Mouse (Mus musculus): ENCODE measurements at regions not wholly inside any gene's neighbourhood (a gene's known extent, or its start where the extent isn't known, plus 50 kb on each side); places are given as distances from the start of the nearest gene placed in this dataset.

GRCm38 (mm10) chr11:113014186-113015010 lies 232.4 kb downstream of the Sox9 start:
- no peak for DNase-seq (ENCODE audit: low spot score in 2 of 2)
- intact Hi-C loops (cut with DNase I) = no loop called here

DNA sequence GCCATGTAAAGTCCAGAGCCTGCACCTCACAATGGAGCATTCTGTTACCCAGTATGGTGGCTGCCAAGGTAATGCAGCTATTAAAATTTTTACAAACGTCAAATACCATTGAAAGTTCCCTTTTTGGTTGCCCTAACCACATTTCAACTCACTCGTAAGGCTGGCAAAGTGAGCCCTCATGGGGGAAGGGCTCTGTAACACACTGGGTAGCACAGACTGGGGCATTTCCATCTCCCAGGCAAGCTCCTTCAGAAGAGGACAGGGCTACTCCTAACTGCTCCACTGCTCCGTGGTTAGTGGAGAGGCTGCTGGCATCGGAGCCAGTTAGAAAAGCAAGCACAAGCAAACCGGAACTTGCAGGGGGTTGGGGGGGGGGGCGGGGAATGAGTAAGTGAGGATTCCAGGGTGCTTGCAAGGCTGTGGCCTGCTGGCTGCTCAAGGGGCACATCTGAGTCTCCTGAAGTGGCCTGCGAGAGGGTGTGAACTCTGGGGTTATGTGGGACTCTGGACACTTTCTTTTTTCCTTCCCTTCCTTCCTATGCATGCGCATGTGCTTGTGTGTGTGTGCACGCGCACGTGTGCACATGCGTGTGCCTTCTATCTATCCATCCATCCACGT lies 233.8 kb downstream of the Sox9 start:
- DNase-seq (ENCODE audit: low spot score in 2 of 2) = no peak
- intact Hi-C loops (cut with DNase I) = no loop called here

DNA sequence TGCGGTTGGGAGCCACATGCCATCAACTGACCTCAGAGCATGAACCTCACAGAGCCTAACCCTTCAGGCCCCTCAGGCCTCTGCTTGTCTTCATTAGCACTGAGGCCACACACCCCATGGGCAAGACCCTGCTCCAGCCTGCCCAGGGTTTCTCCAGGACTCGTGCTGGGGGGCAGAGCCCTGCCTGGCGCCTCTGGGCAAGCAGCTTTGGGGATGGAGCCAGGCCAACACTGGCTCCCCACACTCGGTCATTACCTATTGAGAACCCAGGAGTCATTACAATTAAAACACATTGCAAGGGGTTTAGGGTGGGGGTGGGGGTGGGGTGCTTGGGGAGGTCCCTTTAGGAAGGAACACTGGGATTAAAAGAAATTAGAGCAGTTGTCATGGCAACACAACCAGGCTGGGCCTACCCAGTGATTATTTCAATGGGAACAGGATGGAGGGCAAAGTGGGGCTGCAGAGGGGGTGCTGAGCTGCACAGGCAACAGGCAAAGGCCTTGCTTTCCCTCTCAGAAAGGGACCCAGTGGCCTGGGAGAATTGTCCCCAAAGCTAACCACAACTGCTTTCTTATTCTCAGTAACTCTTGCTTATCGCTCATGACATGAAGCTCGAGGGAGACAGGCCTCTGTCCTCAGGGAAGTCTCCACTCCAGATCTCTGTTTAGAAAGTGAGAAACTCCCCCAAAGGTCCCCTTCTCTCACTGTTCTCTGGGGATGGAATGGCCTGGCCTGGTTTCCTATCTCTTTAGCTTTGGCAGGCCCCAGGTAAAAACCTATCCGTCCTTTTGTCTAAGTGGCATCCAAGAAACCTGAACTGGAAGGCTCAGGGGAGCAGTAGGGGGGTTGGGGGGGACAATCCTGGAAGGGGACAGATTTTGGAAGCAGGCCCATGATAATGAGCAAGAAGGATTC lies 235.0 kb downstream of the Sox9 start:
- intact Hi-C loops (cut with DNase I) = no loop called here
- peak; percentile 31 to 60 for DNase-seq (ENCODE audit: low spot score in 2 of 2)

DNA sequence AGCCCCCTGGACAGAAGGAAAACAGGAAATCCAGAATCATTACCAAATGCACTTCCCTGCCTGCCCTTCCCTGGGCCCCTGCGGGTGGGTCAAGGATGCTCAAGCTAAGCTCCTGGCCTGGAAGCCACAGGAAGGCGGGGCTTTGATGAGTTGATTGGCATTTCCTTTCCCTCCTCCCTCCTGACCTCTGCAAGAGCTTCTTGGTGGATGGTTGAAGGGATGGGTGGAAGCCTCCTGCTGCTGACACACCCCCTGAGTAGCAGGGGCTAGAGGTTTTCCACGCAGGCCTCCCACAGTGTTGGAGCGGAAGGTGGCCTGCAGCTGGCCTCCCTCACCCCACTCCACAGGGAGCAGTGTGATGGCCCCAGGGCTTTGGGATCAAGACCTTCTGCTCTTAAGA lies 239.5 kb downstream of the Sox9 start:
- no peak for DNase-seq (ENCODE audit: low spot score in 2 of 2)
- intact Hi-C loops (cut with DNase I) = no loop called here

DNA sequence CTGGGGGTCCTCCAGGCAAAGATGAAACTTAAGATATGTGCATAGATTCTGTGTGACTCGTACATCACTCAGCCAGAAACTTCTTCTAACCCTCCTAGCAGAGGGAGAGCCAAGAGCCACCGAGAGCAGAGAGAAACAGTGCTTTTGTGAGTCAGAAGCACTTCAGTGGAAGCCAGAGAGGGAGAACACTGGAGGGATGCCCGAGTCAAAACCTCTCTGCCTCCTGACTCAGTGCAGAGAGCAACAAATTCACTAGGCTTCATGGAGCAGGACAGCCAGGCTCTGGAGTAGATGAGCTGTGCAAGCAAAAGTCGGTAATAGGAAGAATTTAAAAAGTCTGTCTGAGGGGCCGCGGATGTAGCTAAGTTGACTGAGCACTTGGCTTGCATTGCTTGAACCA lies 245.0 kb downstream of the Sox9 start:
- intact Hi-C loops (cut with DNase I) = no loop called here
- peak in 1 of 2 experiments; percentile 20 for DNase-seq (ENCODE audit: low spot score in 2 of 2)

DNA sequence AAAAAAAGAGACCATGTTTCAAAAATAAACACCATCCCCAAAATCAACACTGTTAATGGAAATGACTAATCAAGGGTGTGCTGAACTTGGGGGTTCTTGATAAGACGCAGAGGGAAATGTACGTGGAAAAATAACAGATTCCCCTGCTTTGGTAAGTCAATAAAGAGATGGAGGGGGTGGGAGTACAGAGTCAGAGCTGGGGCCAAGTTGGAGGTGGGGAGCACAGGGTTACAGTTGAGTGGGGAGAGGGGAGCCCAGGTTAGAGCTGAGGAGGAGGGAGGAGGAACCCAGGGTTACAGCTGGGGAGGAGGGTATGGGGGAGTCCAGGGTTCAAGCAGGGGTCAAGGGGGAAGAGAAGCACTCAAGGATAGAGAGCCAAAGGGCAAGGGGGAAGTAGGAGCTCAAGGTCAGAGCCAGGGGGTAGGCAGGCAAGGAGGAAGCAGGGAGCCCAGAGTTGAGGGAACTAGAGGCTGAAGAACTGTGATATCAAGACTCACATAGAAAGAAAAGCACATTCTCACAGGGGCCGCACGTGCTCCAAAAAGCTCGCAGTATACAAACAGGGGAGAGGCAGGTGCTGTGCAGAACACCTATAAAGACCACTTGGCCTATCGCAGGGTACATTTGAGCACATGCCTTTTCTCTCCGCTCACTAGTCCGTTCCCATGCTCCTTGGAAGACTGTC lies 246.4 kb downstream of the Sox9 start:
- DNase-seq (ENCODE audit: low spot score in 2 of 2) = no peak
- intact Hi-C loops (cut with DNase I) = no loop called here

DNA sequence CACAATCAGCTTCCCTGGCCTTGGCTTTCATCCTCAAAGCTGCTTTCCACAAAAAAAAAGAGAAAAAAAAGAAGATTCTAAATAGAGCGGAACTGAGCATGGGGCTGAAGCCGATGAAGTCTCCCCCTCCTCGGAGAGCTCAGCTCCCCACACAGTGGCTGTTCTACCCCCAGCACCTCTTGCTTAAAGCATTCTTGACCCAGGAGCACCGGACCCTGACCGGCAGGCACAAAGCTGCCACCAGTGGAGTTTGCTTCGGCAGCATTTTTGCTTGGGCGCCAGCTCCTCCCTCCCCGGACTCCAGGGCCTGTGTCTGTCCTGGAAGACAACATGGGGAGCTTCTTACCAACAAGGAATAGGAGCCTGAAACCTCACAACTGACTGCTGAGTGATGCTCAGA lies 249.4 kb downstream of the Sox9 start:
- DNase-seq (ENCODE audit: low spot score in 2 of 2) = no peak
- intact Hi-C loops (cut with DNase I) = no loop called here

DNA sequence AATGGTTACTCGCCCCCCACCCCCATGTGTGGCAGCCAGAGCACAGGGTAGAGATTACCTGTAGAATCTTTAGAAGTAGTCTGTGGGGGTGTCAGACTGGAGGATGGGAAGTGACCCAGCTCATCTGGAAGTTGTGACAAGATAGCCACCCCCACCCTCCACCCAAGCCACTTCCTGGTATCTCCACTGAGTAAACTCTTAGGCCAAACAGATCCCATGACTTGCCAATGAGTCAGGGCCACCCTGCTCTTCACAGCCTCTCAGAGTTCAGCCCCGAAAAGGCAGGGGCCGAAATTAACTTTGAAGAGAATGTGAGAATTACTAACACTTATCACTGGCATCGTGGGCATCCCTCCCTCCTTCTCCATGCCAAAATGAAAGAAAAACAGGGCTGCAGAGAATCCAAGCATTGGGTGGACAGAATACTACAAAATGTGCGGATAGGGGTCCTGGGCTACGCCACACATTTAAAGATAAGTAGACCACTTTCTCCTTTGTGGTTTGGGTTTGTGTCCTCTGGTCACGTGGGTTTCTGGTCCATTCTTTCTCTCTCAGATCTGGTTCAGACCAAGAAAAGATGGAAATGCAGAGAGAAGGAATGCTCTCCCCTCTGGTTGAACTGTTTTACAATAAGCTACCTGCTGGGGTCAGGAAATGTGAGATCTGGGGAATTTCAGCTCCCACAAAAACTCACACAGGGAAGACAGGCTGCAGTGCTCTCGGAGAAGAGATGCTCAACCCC lies 250.6 kb downstream of the Sox9 start:
- intact Hi-C loops (cut with DNase I) = no loop called here
- no peak for DNase-seq (ENCODE audit: low spot score in 2 of 2)

GRCm38 (mm10) chr11:113034911-113035310 lies 252.9 kb downstream of the Sox9 start:
- intact Hi-C loops (cut with DNase I) = no loop called here

DNA sequence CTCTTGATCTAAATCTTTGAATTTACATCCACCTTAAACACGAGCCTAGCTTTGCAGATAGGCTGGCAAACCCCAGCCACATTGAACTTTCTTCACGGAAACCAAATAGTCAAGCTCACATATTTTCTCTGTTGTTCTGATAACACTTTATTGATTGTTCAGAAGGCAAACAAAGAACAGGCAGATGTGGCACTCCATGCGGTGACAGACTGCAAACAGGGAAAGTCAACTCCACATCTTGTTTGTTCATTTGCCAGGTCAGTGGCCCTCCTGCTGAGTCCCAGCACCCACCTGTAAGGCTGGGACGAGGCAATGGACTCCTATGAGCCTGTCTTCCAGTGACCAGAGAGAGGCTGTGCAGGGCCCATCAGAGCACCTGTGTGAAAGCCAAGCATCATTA lies 255.7 kb downstream of the Sox9 start:
- no peak for DNase-seq (ENCODE audit: low spot score in 2 of 2)
- intact Hi-C loops (cut with DNase I) = no loop called here

More at GRCm38 (mm10) chr11:113034911-113035310, 252.9 kb downstream of the Sox9 start:
- no peak for DNase-seq (ENCODE audit: low spot score in 2 of 2)

GRCm38 (mm10) chr11:113042710-113043109 lies 260.7 kb downstream of the Sox9 start:
- intact Hi-C loops (cut with DNase I) = no loop called here
- DNase-seq (ENCODE audit: low spot score in 2 of 2) = no peak

GRCm38 (mm10) chr11:113046200-113047051 lies 264.4 kb downstream of the Sox9 start:
- intact Hi-C loops (cut with DNase I) = no loop called here
- DNase-seq (ENCODE audit: low spot score in 2 of 2) = peak; percentile 47 to 48

- intact Hi-C loops (cut with DNase I) = no loop called here
- peak; percentile 9 to 44 for DNase-seq (ENCODE audit: low spot score in 2 of 2)
Measured at GRCm38 (mm10) chr11:113048158-113048557, 266.1 kb downstream of the Sox9 start.

- intact Hi-C loops (cut with DNase I) = no loop called here
- DNase-seq (ENCODE audit: low spot score in 2 of 2) = no peak
Measured at GRCm38 (mm10) chr11:113049593-113049992, 267.6 kb downstream of the Sox9 start.

DNA sequence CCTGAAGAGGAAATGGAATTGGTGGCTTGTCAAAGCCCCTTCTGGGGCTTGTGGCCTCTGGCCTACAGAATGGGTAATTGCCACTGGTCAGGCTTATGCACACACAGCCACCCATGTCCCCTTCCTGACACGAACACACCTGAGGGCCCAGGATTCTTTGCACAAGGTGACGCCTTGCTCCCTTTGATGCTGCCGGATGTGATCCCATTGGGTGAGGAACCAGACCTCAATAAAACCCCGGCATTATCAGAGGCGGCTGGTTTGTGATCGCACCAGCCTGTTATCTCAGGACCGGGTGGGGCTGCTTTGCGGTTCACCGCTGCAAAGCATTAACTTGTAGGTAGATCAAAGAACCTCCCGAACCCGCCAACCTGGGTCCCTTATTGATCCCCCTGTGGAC lies 270.5 kb downstream of the Sox9 start:
- intact Hi-C loops (cut with DNase I) = no loop called here
- DNase-seq (ENCODE audit: low spot score in 2 of 2) = no peak

GRCm38 (mm10) chr11:113056042-113056632 lies 274.1 kb downstream of the Sox9 start:
- no peak for DNase-seq (ENCODE audit: low spot score in 2 of 2)
- intact Hi-C loops (cut with DNase I) = no loop called here

GRCm38 (mm10) chr11:113056824-113057223 lies 274.8 kb downstream of the Sox9 start:
- peak; percentile 17 to 30 for DNase-seq (ENCODE audit: low spot score in 2 of 2)
- intact Hi-C loops (cut with DNase I) = no loop called here

DNA sequence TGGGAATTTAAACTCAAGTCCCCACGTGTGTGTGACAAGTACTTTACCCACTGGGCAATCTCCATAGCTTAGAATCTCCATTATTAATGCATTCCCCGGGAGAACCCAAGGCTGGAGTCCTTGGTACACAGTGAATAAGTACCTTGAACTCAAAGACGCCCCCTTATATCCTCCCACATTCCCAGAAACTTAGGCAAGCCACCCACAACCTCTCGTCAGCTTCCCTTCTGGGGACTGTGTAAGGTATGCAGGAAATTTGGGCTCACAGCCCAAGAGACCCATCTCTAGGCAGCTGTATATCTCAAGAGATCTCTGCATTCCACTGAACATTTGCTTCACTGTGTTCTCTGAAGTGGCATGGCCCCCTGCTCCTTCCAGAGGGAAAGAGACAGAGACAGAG lies 288.3 kb downstream of the Sox9 start:
- intact Hi-C loops (cut with DNase I) = no loop called here
- peak in 1 of 2 experiments; percentile 16 for DNase-seq (ENCODE audit: low spot score in 2 of 2)
